Mouse (Mus musculus) neural tube, embryonic 12.5 days (tissue): Measurements from ENCODE around the gene Maged2. TPM values are rescaled to one million over a fixed set of nuclear protein-coding genes. Genes with fewer than 3 reads are reported as not detected.

Source experiments
- polyA plus RNA-seq: library from polyadenylated mRNA; unstranded; fragments of >200 nt; fragmentation: Nextera tagmentation; extraction: Ambion mirVana; gene quantifications from 2 replicates; pipeline ENCODE4 v1.2.1, GENCODE M21; 2016

The Maged2 gene
- polyA plus RNA-seq, 1 experiment from 2014 or later, result 381 TPM

Other genes starting within 250 kb of the Maged2 start
- gene Pfkfb1, start 226.1 kb downstream of the Maged2 start, polyA plus RNA-seq, result 3.8 and 5.6 TPM in 2 replicates
- gene Apex2, start 224.5 kb downstream of the Maged2 start, polyA plus RNA-seq, result 21.8 and 24.9 TPM in 2 replicates
- 49.7 and 53.7 TPM in 2 replicates for gene Tro, start 156.8 kb downstream of the Maged2 start, polyA plus RNA-seq
- gene Gnl3l, start 203.0 kb upstream of the Maged2 start, polyA plus RNA-seq, result 59.1 and 61.1 TPM in 2 replicates
- gene Fgd1, start 231.8 kb upstream of the Maged2 start, polyA plus RNA-seq, result 12.8 and 12.9 TPM in 2 replicates